Mouse (Mus musculus) E14TG2a.4 (cell line): Measurements from ENCODE around the gene Foxn3.

Experiments
- CTCF ChIP-seq: conservative IDR thresholded peaks from 2 replicates; pipeline ENCODE4 v1.5.1; 2014; ENCODE audit warnings: low read length
- NANOG ChIP-seq: IDR thresholded peaks from 2 replicates; pipeline ENCODE4 v1.6.1; 2014; ENCODE audit warnings: borderline replicate concordance, low read length, mixed read lengths
- POU5F1 ChIP-seq: IDR thresholded peaks from 2 replicates; pipeline ENCODE4 v1.6.1; 2014; ENCODE audit warnings: low read length, borderline replicate concordance

DNA sequence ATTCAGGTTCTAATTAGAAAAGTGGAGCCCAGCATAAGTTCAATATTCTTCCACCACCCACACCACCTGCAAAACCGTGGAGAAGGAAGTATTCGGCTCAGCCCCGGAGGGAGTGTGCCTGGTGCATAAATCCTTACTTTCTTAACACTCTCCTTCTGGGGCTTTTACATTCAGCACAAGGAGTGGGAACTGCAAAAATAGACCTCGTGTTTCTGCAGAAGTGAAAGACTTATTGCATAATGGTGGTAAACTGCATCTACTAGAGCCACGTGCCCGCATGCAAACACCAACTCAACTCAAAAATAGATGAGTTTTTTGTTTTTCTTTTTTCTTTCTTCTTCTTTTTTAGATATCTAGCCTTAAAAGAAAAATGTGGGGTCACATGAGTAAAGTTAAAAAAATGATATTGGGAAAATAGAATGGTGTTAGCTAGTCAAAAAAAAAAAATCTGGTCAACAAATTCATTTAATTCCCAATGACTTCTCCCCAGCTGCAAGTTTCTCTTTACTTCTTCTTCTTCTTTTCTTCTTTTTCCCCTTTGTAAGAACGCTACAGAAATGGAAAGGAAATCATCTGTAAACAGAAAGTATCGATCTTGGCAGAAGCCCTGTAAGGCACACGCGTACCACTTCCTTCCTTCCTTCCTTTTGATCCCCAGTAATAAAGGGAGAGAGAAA is 45.0 kb upstream of the Foxn3 start:
- TF ChIP-seq CTCF (no peak), POU5F1 (no peak), NANOG (no peak)
